Mouse (Mus musculus) hindbrain, embryonic 10.5 days (tissue): ENCODE measurements around the gene Ildr1. TPM values are rescaled to one million over a fixed set of nuclear protein-coding genes. Genes with fewer than 3 reads are reported as not detected.
A peak's percentile ranks its signal among the peaks of the same experiment; 100 is the strongest.

Experiments used
- DNase-seq: peaks from one replicate; pipeline ENCODE4 v3.0.0-alpha.2; 2017; ENCODE audit warnings: low spot score
- H3K27ac ChIP-seq: fragments of 300-500 bp; sonication (generic); 2 replicates; pipeline ENCODE4 v1.5.1; 2016; ENCODE audit warnings: mild to moderate bottlenecking, moderate library complexity
- H3K27me3 ChIP-seq: fragments of 300-500 bp; sonication (generic); 2 replicates; pipeline ENCODE4 v1.6.1; 2016; ENCODE audit warnings: mild to moderate bottlenecking; ENCODE audit not compliant: poor library complexity, insufficient read depth, severe bottlenecking
- H3K36me3 ChIP-seq: fragments of 300-500 bp; sonication (generic); 2 replicates; pipeline ENCODE4 v1.6.1; 2016; ENCODE audit warnings: mild to moderate bottlenecking, moderate library complexity
- H3K4me1 ChIP-seq: fragments of 300-500 bp; sonication (generic); replicated peaks from 2 replicates; pipeline ENCODE4 v1.6.1; 2016; ENCODE audit warnings: mild to moderate bottlenecking
- H3K4me3 ChIP-seq: fragments of 300-500 bp; sonication (generic); 2 replicates; pipeline ENCODE4 v1.5.1; 2016; ENCODE audit warnings: mild to moderate bottlenecking, moderate library complexity
- H3K9me3 ChIP-seq: fragments of 300-500 bp; sonication (generic); 2 replicates; pipeline ENCODE4 v1.6.1; 2016; ENCODE audit warnings: mild to moderate bottlenecking, moderate library complexity
- WGBS: fragments of 180-500 bp; shearing (Covaris S2); methylation state at CpG from one replicate; pipeline ENCODE4 v1.1.7; 2016; 5-methylcytosine and 5-hydroxymethylcytosine counted together
- polyA plus RNA-seq: library from polyadenylated mRNA; unstranded; fragments of >200 nt; fragmentation: Nextera tagmentation; extraction: Ambion mirVana; gene quantifications from 2 replicates; pipeline ENCODE4 v1.2.1, GENCODE M21; 2016

Gene Ildr1
- 0.41 and 0.85 TPM in 2 replicates for polyA plus RNA-seq

- Histone ChIP-seq H3K36me3 (no peaks in the 10 kb centered on the region), H3K27ac (peak within 1 kb of the TSS; percentile 50), H3K9me3 (no peaks in the 10 kb centered on the region), H3K4me3 (peak within 1 kb of the TSS; percentile 53), H3K4me1 (peaks cover 9% of the 10 kb centered on the region), H3K27me3 (peaks cover 37% of the 10 kb centered on the region)
- peak; percentile 26 for DNase-seq
- 2% methylated on average over 40 of the region's 40 CpGs for WGBS
These were observed at the start of gene Ildr1 for GRCm38 (mm10) chr16:36693818-36694413. Ildr1 (plus strand) TSS chr16:36693978.

GRCm38 (mm10) chr16:36645124-36645523 lies 48.7 kb upstream of the Ildr1 start:
- Histone ChIP-seq H3K9me3 (no peaks in the 10 kb centered on the region), H3K4me1 (peaks cover 16% of the 10 kb centered on the region), H3K4me3 (no peak overlapping the region), H3K27ac (no peak overlapping the region), H3K36me3 (no peaks in the 10 kb centered on the region), H3K27me3 (no peaks in the 10 kb centered on the region)
- WGBS = 86% methylated on average over 6 of the region's 6 CpGs
- DNase-seq = no peak

- H3K9me3 ChIP-seq = no peaks in the 10 kb centered on the region
- no peaks in the 10 kb centered on the region for H3K36me3 ChIP-seq
- peaks cover 16% of the 10 kb centered on the region for H3K4me1 ChIP-seq
- no peak overlapping the region for H3K27ac ChIP-seq
- H3K27me3 ChIP-seq = no peaks in the 10 kb centered on the region
- 28% methylated on average over 3 of the region's 3 CpGs for WGBS
- DNase-seq = no peak
- no peak overlapping the region for H3K4me3 ChIP-seq
These were observed 44.5 kb upstream of the Ildr1 start for GRCm38 (mm10) chr16:36649304-36649703.

- H3K4me1 ChIP-seq = peaks cover 16% of the 10 kb centered on the region
- H3K27me3 ChIP-seq = no peaks in the 10 kb centered on the region
- H3K27ac ChIP-seq = no peak overlapping the region
- H3K9me3 ChIP-seq = no peaks in the 10 kb centered on the region
- 89% methylated on average over 4 of the region's 4 CpGs for WGBS
- no peak overlapping the region for H3K4me3 ChIP-seq
- DNase-seq = no peak
- no peaks in the 10 kb centered on the region for H3K36me3 ChIP-seq
These were observed 43.3 kb upstream of the Ildr1 start for GRCm38 (mm10) chr16:36650511-36650910.

GRCm38 (mm10) chr16:36651174-36651766 lies 42.5 kb upstream of the Ildr1 start:
- Histone ChIP-seq H3K4me3 (no peak overlapping the region), H3K36me3 (no peaks in the 10 kb centered on the region), H3K27me3 (no peaks in the 10 kb centered on the region), H3K27ac (no peak overlapping the region), H3K4me1 (peaks cover 16% of the 10 kb centered on the region), H3K9me3 (no peaks in the 10 kb centered on the region)
- no peak for DNase-seq
- WGBS = 61% methylated on average over 6 of the region's 6 CpGs

- H3K27me3 ChIP-seq = no peaks in the 10 kb centered on the region
- H3K9me3 ChIP-seq = peaks cover 6% of the 10 kb centered on the region
- DNase-seq = no peak
- no peaks in the 10 kb centered on the region for H3K4me1 ChIP-seq
- no peak overlapping the region for H3K4me3 ChIP-seq
- WGBS = 86% methylated on average over 1 of the region's 1 CpGs
- H3K27ac ChIP-seq = no peak overlapping the region
- H3K36me3 ChIP-seq = no peaks in the 10 kb centered on the region
These were observed 38.6 kb upstream of the Ildr1 start for GRCm38 (mm10) chr16:36655199-36655598.

- no peak for DNase-seq
- WGBS = 92% methylated on average over 4 of the region's 4 CpGs
- no peaks in the 10 kb centered on the region for H3K36me3 ChIP-seq
These were observed 37.9 kb upstream of the Ildr1 start for GRCm38 (mm10) chr16:36655910-36656309.

GRCm38 (mm10) chr16:36661330-36661729 lies 32.4 kb upstream of the Ildr1 start:
- Histone ChIP-seq H3K36me3 (no peaks in the 10 kb centered on the region), H3K27me3 (no peaks in the 10 kb centered on the region), H3K27ac (no peak overlapping the region), H3K4me3 (no peak overlapping the region), H3K4me1 (no peaks in the 10 kb centered on the region), H3K9me3 (peaks cover 6% of the 10 kb centered on the region)
- 90% methylated on average over 10 of the region's 10 CpGs for WGBS
- no peak for DNase-seq

More at GRCm38 (mm10) chr16:36655910-36656309, 37.9 kb upstream of the Ildr1 start:
- Histone ChIP-seq H3K9me3 (peaks cover 6% of the 10 kb centered on the region), H3K4me3 (no peak overlapping the region), H3K4me1 (no peaks in the 10 kb centered on the region), H3K27ac (no peak overlapping the region), H3K27me3 (no peaks in the 10 kb centered on the region)

GRCm38 (mm10) chr16:36663484-36663883 lies 30.3 kb upstream of the Ildr1 start:
- H3K4me1 ChIP-seq = no peaks in the 10 kb centered on the region
- no peaks in the 10 kb centered on the region for H3K27me3 ChIP-seq
- WGBS = 89% methylated on average over 5 of the region's 5 CpGs
- no peak overlapping the region for H3K27ac ChIP-seq
- no peak for DNase-seq
- H3K36me3 ChIP-seq = no peaks in the 10 kb centered on the region
- H3K9me3 ChIP-seq = peaks cover 1% of the 10 kb centered on the region
- no peak overlapping the region for H3K4me3 ChIP-seq

GRCm38 (mm10) chr16:36665782-36666181 lies 28.0 kb upstream of the Ildr1 start, which contains the start of gene Cd86:
Cd86 (minus strand) TSS chr16:36666081.
- Histone ChIP-seq H3K4me3 (no peak within 1 kb of the TSS), H3K9me3 (no peaks in the 10 kb centered on the region), H3K27me3 (no peaks in the 10 kb centered on the region), H3K4me1 (no peaks in the 10 kb centered on the region), H3K27ac (no peak within 1 kb of the TSS), H3K36me3 (no peaks in the 10 kb centered on the region)
- DNase-seq = no peak
- WGBS = 88% methylated on average over 13 of the region's 13 CpGs

GRCm38 (mm10) chr16:36666448-36667017 lies 27.2 kb upstream of the Ildr1 start:
- Histone ChIP-seq H3K4me1 (no peaks in the 10 kb centered on the region), H3K4me3 (no peak overlapping the region), H3K27ac (no peak overlapping the region), H3K36me3 (no peaks in the 10 kb centered on the region), H3K9me3 (no peaks in the 10 kb centered on the region), H3K27me3 (no peaks in the 10 kb centered on the region)
- WGBS = 93% methylated on average over 10 of the region's 10 CpGs
- no peak for DNase-seq

GRCm38 (mm10) chr16:36670590-36670989 lies 23.2 kb upstream of the Ildr1 start:
- H3K36me3 ChIP-seq = no peaks in the 10 kb centered on the region
- no peaks in the 10 kb centered on the region for H3K4me1 ChIP-seq
- no peaks in the 10 kb centered on the region for H3K9me3 ChIP-seq
- DNase-seq = no peak
- no peaks in the 10 kb centered on the region for H3K27me3 ChIP-seq
- no peak overlapping the region for H3K4me3 ChIP-seq
- 80% methylated on average over 3 of the region's 3 CpGs for WGBS
- no peak overlapping the region for H3K27ac ChIP-seq

- H3K4me3 ChIP-seq = no peak overlapping the region
- no peak overlapping the region for H3K27ac ChIP-seq
- 85% methylated on average over 4 of the region's 4 CpGs for WGBS
- no peaks in the 10 kb centered on the region for H3K36me3 ChIP-seq
- H3K9me3 ChIP-seq = no peaks in the 10 kb centered on the region
- H3K27me3 ChIP-seq = no peaks in the 10 kb centered on the region
- no peaks in the 10 kb centered on the region for H3K4me1 ChIP-seq
- no peak for DNase-seq
These were observed 20.6 kb upstream of the Ildr1 start for GRCm38 (mm10) chr16:36673196-36673595.
